Mouse (Mus musculus): ENCODE results near the gene Cmtm4. TPM values are rescaled to one million over a fixed set of nuclear protein-coding genes. Genes with fewer than 3 reads are reported as not detected.
A peak's percentile ranks its signal among the peaks of the same experiment; 100 is the strongest.

Cmtm4 gene
- polyA plus RNA-seq, 1 experiment from 2014 or later = 3.6 TPM

DNA sequence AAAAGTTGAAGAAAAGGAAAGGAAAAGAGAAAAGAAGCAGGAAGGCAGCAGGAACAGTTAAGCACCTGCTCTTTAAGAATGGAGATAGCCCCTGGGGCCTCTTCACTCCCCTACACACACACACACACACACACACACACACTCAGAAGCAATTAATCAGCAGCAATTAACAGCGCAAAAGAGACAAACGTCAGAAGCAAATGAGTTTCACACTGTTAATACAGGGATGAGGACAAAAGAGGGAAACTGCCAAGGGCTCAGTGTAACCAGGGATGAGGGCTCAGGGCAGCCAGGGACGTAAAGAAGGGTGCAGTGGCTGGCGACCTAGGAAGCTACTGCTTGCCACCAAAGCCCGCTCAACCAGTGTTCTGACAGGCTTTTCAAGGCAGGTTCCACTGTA lies 28.2 kb downstream of the Cmtm4 start:
- TF ChIP-seq CTCF (IDR thresholded peaks at IDR 0.05; ENCODE audit: low read depth) = no peak
- Histone ChIP-seq H3K9ac (no peak overlapping the region), H3K27me3 (ENCODE audit: insufficient read depth, low read length) (no peaks in the 10 kb centered on the region), H3K4me3 (ENCODE audit: low read depth, low read length) (no peak overlapping the region), H3K4me1 (ENCODE audit: insufficient read depth) (no peaks in the 10 kb centered on the region), H3K27ac (ENCODE audit: low read depth) (no peak overlapping the region), H3K4me2 (no peak overlapping the region), H3K9me3 (ENCODE audit: low read depth, low read length) (no peaks in the 10 kb centered on the region), H3K36me3 (ENCODE audit: insufficient read depth) (peaks cover 1% of the 10 kb centered on the region; the same call in 1 of the 2 replicates)
- 54% methylated on average over 5 of the region's 5 CpGs for WGBS
- ATAC-seq (ENCODE audit: insufficient read depth) (no peak), DNase-seq (no peak)

DNA sequence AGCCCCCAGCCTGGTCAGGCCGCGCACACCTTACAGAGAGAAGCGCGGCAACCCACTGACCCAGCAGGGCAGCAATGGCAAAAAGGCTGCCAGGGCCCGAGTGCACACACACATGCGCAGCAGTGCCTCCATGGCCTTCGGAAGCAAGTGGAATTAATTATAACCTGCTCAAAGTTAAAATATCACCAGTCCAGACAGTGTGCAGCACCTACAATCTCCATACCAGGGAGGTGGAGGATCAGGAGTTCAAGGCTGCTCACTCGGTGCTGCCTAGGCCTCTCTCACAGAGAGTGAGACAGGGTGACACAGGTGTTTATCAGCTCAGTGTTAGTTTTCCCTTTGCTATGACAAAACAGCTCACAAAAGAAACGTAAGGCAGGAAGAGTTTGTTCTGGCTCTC lies 29.9 kb downstream of the Cmtm4 start:
- no peak for TF ChIP-seq CTCF (IDR thresholded peaks at IDR 0.05; ENCODE audit: low read depth)
- Histone ChIP-seq H3K4me3 (ENCODE audit: low read depth, low read length) (no peak overlapping the region), H3K9ac (no peak overlapping the region), H3K27me3 (ENCODE audit: insufficient read depth, low read length) (no peaks in the 10 kb centered on the region), H3K27ac (ENCODE audit: low read depth) (no peak overlapping the region), H3K36me3 (ENCODE audit: insufficient read depth) (peaks cover 5% of the 10 kb centered on the region; the same call in 1 of the 2 replicates), H3K9me3 (ENCODE audit: low read depth, low read length) (no peaks in the 10 kb centered on the region), H3K4me1 (ENCODE audit: insufficient read depth) (no peaks in the 10 kb centered on the region), H3K4me2 (no peak overlapping the region)
- DNase-seq = no peak
- ATAC-seq (ENCODE audit: insufficient read depth) = no peak
- WGBS = 91% methylated on average over 9 of the region's 9 CpGs

GRCm38 (mm10) chr8:104359778-104360456 lies 35.7 kb downstream of the Cmtm4 start:
- Histone ChIP-seq H3K36me3 (ENCODE audit: insufficient read depth) (peaks cover 12% of the 10 kb centered on the region; the same call in 1 of the 2 replicates), H3K4me1 (ENCODE audit: insufficient read depth) (no peaks in the 10 kb centered on the region), H3K4me2 (no peak overlapping the region), H3K9ac (no peak overlapping the region), H3K4me3 (ENCODE audit: low read depth, low read length) (no peak overlapping the region), H3K9me3 (ENCODE audit: low read depth, low read length) (no peaks in the 10 kb centered on the region), H3K27ac (ENCODE audit: low read depth) (no peak overlapping the region), H3K27me3 (ENCODE audit: insufficient read depth, low read length) (no peaks in the 10 kb centered on the region)
- 77% methylated on average over 15 of the region's 15 CpGs for WGBS
- no peak for ATAC-seq (ENCODE audit: insufficient read depth)
- no peak for DNase-seq
- TF ChIP-seq CTCF (IDR thresholded peaks at IDR 0.05; ENCODE audit: low read depth) = no peak

DNA sequence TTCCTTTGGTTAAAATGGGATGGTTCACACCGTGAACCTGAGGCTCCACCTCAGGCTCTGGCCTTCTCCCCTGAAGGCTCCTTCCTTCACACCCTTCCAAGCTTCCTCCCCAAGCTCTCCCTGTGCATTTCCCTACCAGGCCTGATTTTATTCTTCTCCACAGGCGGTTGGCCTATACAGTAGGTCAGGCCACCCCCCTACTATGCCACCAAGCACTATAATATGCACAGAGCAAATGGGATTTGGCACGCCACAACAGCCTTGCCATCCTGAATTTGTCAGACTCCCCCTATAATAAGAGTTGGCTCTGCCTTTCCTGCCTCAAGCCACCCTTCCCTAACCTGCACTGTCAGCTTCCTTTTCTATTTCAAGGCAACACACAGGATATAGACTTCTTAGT lies 37.0 kb downstream of the Cmtm4 start:
- TF ChIP-seq CTCF (IDR thresholded peaks at IDR 0.05; ENCODE audit: low read depth) = no peak
- H3K9ac ChIP-seq = no peak overlapping the region
- DNase-seq (no peak), ATAC-seq (ENCODE audit: insufficient read depth) (no peak)
- no peaks in the 10 kb centered on the region for H3K9me3 ChIP-seq (ENCODE audit: low read depth, low read length)
- WGBS = 90% methylated on average over 3 of the region's 3 CpGs
- no peaks in the 10 kb centered on the region for H3K4me1 ChIP-seq (ENCODE audit: insufficient read depth)
- H3K4me3 ChIP-seq (ENCODE audit: low read depth, low read length) = no peak overlapping the region
- no peaks in the 10 kb centered on the region for H3K27me3 ChIP-seq (ENCODE audit: insufficient read depth, low read length)
- H3K4me2 ChIP-seq = no peak overlapping the region
- H3K27ac ChIP-seq (ENCODE audit: low read depth) = no peak overlapping the region
- peaks cover 22% of the 10 kb centered on the region; the same call in 1 of the 2 replicates for H3K36me3 ChIP-seq (ENCODE audit: insufficient read depth)

GRCm38 (mm10) chr8:104354504-104354903 lies 41.1 kb downstream of the Cmtm4 start:
- H3K27ac ChIP-seq (ENCODE audit: low read depth) = no peak overlapping the region
- peaks cover 21% of the 10 kb centered on the region; the same call in 1 of the 2 replicates for H3K36me3 ChIP-seq (ENCODE audit: insufficient read depth)
- ATAC-seq (ENCODE audit: insufficient read depth) (no peak), DNase-seq (no peak)
- no peaks in the 10 kb centered on the region for H3K4me1 ChIP-seq (ENCODE audit: insufficient read depth)
- no peaks in the 10 kb centered on the region for H3K9me3 ChIP-seq (ENCODE audit: low read depth, low read length)
- no peak for TF ChIP-seq CTCF (IDR thresholded peaks at IDR 0.05; ENCODE audit: low read depth)
- H3K9ac ChIP-seq = no peak overlapping the region
- WGBS = 90% methylated on average over 10 of the region's 10 CpGs
- no peak overlapping the region for H3K4me3 ChIP-seq (ENCODE audit: low read depth, low read length)
- H3K27me3 ChIP-seq (ENCODE audit: insufficient read depth, low read length) = no peaks in the 10 kb centered on the region
- H3K4me2 ChIP-seq = no peak overlapping the region

DNA sequence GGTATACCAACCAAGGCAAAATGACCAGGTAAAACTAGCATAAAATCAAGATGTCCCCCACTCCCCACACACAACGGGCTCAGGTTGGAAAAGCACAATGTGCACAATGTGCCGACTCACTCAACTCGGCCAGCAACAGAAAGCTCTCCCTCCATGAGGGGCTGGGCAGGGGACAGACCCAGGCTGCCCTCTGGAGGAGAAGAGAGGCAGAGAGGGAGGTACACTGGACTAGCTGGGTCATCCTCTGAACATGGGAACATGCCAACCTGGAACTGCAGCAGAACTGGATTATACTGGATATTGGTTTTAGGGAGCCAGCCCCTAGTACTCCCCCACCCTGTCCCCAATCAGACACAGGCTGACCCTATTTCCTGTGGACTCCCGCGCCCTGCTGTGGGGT lies 42.4 kb downstream of the Cmtm4 start:
- 63% methylated on average over 5 of the region's 5 CpGs for WGBS
- H3K4me2 ChIP-seq = no peak overlapping the region
- no peaks in the 10 kb centered on the region for H3K4me1 ChIP-seq (ENCODE audit: insufficient read depth)
- no peak overlapping the region for H3K9ac ChIP-seq
- no peaks in the 10 kb centered on the region for H3K27me3 ChIP-seq (ENCODE audit: insufficient read depth, low read length)
- H3K4me3 ChIP-seq (ENCODE audit: low read depth, low read length) = no peak overlapping the region
- H3K9me3 ChIP-seq (ENCODE audit: low read depth, low read length) = no peaks in the 10 kb centered on the region
- ATAC-seq (ENCODE audit: insufficient read depth) (no peak), DNase-seq (no peak)
- peak; percentile 43 for TF ChIP-seq CTCF (IDR thresholded peaks at IDR 0.05; ENCODE audit: low read depth)
- H3K36me3 ChIP-seq (ENCODE audit: insufficient read depth) = peaks cover 21% of the 10 kb centered on the region; the same call in 1 of the 2 replicates
- H3K27ac ChIP-seq (ENCODE audit: low read depth) = no peak overlapping the region

- no peak overlapping the region for H3K4me2 ChIP-seq
- H3K27ac ChIP-seq (ENCODE audit: low read depth) = no peak overlapping the region
- no peaks in the 10 kb centered on the region for H3K9me3 ChIP-seq (ENCODE audit: low read depth, low read length)
- no peaks in the 10 kb centered on the region for H3K27me3 ChIP-seq (ENCODE audit: insufficient read depth, low read length)
- DNase-seq = no peak
- no peaks in the 10 kb centered on the region for H3K4me1 ChIP-seq (ENCODE audit: insufficient read depth)
- peaks cover 41% of the 10 kb centered on the region for H3K36me3 ChIP-seq (ENCODE audit: insufficient read depth)
- H3K4me3 ChIP-seq (ENCODE audit: low read depth, low read length) = no peak overlapping the region
- no peak overlapping the region for H3K9ac ChIP-seq
- 71% methylated on average over 13 of the region's 13 CpGs for WGBS
- TF ChIP-seq CTCF (IDR thresholded peaks at IDR 0.05; ENCODE audit: low read depth) = no peak
- ATAC-seq (ENCODE audit: insufficient read depth) = no peak
Measured at GRCm38 (mm10) chr8:104350047-104350446, 45.6 kb downstream of the Cmtm4 start.

Measured in lung, embryonic 14.5 days (tissue).